Mouse (Mus musculus): ENCODE data around the gene Ctxn2. TPM values are rescaled to one million over a fixed set of nuclear protein-coding genes. Genes with fewer than 3 reads are reported as not detected.

The Ctxn2 gene
- polyA plus RNA-seq, 1 experiment from 2014 or later = not detected

Other genes starting within 250 kb of the Ctxn2 start
- gene Slc24a5, start 68.6 kb upstream of the Ctxn2 start, polyA plus RNA-seq (2016; fragmentation: Nextera tagmentation; extraction: Ambion mirVana) = 3.9 and 5.4 TPM in 2 replicates
- 162 and 168 TPM in 2 replicates for gene Myef2, start 13.0 kb upstream of the Ctxn2 start, polyA plus RNA-seq (2016; fragmentation: Nextera tagmentation; extraction: Ambion mirVana)
- not detected in 2 replicates for gene Slc12a1, start 15.8 kb downstream of the Ctxn2 start, polyA plus RNA-seq (2016; fragmentation: Nextera tagmentation; extraction: Ambion mirVana)
- 322 and 337 TPM in 2 replicates for gene Dut, start 110.5 kb downstream of the Ctxn2 start, polyA plus RNA-seq (2016; fragmentation: Nextera tagmentation; extraction: Ambion mirVana)

All from forebrain, embryonic 10.5 days (tissue).